Mouse (Mus musculus) left cerebral cortex, postnatal 25 days (tissue): ENCODE measurements around the gene Kcnj9. TPM values are rescaled to one million over a fixed set of nuclear protein-coding genes. Genes with fewer than 3 reads are reported as not detected.
A peak's percentile ranks its signal among the peaks of the same experiment; 100 is the strongest.

ENCODE experiments used
- DNase-seq, 2 experiments: peaks; one replicate each; pipeline ENCODE4 v3.0.0; 2022; ENCODE audit warnings: low spot score in 2 of 2, mixed read lengths in 1 of 2
- intact Hi-C: fragments of 180-260 bp; cut with DNase I; formaldehyde crosslinking; loops from one replicate; pipeline ENCODE4 v1.15.1; 2025
- total RNA-seq, 2 experiments: library from RNA; stranded (reverse); gene quantifications; 2 replicates each; pipeline ENCODE4 v1.2.3; 2021

Gene Kcnj9
- total RNA-seq, 2 experiments from 2014 or later, result 126 to 139 TPM

- intact Hi-C loops, result no loop called here
- no peak for DNase-seq
Measured at GRCm38 (mm10) chr1:172273386-172273785, 55.7 kb downstream of the Kcnj9 start.

- peak; percentile 43 to 49 for DNase-seq
- intact Hi-C loops, result no loop called here
Measured at GRCm38 (mm10) chr1:172271765-172272164, 57.4 kb downstream of the Kcnj9 start.

GRCm38 (mm10) chr1:172271208-172271607, 57.9 kb downstream of the Kcnj9 start:
- intact Hi-C loops, result no loop called here
- DNase-seq, result no peak

Other genes with a start within 250 kb of the Kcnj9 start
- gene Copa, start 246.8 kb downstream of the Kcnj9 start, total RNA-seq, result 100 to 1,000 TPM; 146 to 154 TPM
- 10 to 100 TPM; 68.3 to 70.8 TPM for gene Ncstn, start 246.5 kb downstream of the Kcnj9 start, total RNA-seq
- 10 to 100 TPM; 95.2 to 97.2 TPM for gene Pex19, start 202.6 kb downstream of the Kcnj9 start, total RNA-seq
- 100 to 1,000 TPM; 105 to 108 TPM for gene Dcaf8, start 181.2 kb downstream of the Kcnj9 start, total RNA-seq
- 100 to 1,000 TPM; 411 to 429 TPM for gene Pea15a, start 122.5 kb downstream of the Kcnj9 start, total RNA-seq
- gene Casq1, start 109.5 kb downstream of the Kcnj9 start, total RNA-seq, result under 1 TPM in 1 of 2 experiments, not detected in 1; 0.34 TPM
- gene Atp1a4, start 70.9 kb downstream of the Kcnj9 start, total RNA-seq, result not detected
- gene Igsf8, start 67.7 kb downstream of the Kcnj9 start, total RNA-seq, result 100 to 1,000 TPM; 232 to 242 TPM
- 100 to 1,000 TPM; 610 to 694 TPM for gene Atp1a2, start 31.3 kb downstream of the Kcnj9 start, total RNA-seq
- 10 to 100 TPM; 85.4 to 99.8 TPM for gene Kcnj10, start 11.9 kb upstream of the Kcnj9 start, total RNA-seq
- gene Pigm, start 47.2 kb upstream of the Kcnj9 start, total RNA-seq, result 1 to 10 TPM; 8.9 to 9.2 TPM
- gene Slamf9, start 146.0 kb upstream of the Kcnj9 start, total RNA-seq, result under 1 TPM; 0.41 to 0.46 TPM
- gene Igsf9, start 152.5 kb upstream of the Kcnj9 start, total RNA-seq, result 10 to 100 TPM in 1 of 2 experiments, 1 to 10 TPM in 1; 8.7 to 11.1 TPM
- 10 to 100 TPM in 1 of 2 experiments, 1 to 10 TPM in 1; 10.0 to 10.8 TPM for gene Tagln2, start 170.7 kb upstream of the Kcnj9 start, total RNA-seq
- gene Cfap45, start 191.5 kb upstream of the Kcnj9 start, total RNA-seq, result 1 to 10 TPM; 3.7 to 4.5 TPM
- gene Vsig8, start 226.6 kb upstream of the Kcnj9 start, total RNA-seq, result under 1 TPM; 0.32 to 0.37 TPM